Mouse (Mus musculus): ENCODE results near the gene Mt3. TPM values are rescaled to one million over a fixed set of nuclear protein-coding genes. Genes with fewer than 3 reads are reported as not detected.
A peak's percentile ranks its signal among the peaks of the same experiment; 100 is the strongest.

The Mt3 gene
- polyA plus RNA-seq, 1 experiment from 2014 or later, result 5.7 TPM

DNA sequence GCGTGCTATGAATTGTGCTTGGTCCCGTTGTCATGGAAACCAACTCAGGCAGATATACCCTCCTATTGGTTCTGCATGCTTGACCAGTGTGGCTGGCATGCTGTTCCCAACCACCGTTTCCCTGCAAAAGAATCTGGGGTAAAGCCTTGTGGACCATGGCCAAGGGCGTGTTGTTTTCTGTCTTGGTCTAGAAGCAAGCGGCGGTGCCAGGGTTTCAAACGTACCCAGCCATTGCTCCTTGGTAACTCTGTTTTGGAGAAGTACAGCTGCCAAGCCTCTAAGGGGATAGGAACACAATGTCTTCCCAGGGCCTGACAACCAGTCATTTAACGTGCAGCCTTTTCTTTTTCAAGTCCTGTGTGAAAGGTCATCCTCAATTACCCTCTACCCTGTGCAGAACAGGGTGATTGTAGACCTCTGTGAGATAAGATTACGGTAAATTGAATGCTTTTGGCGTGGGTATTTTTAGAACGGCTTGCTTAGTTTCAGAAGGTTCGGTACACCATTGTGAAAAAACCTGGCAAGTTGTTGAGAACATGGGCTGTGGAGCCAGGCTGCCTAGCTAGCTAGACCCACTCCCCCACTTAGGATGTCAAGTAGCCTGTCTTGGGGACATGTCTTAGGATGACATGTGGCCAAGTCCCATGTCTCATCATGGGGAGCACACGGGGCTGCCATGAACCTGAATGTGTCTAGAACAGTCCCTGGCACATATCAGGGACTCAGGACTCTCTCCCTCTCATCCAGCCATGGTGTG lies 37.0 kb downstream of the Mt3 start:
- no peaks in the 10 kb centered on the region for H3K36me3 ChIP-seq

DNA sequence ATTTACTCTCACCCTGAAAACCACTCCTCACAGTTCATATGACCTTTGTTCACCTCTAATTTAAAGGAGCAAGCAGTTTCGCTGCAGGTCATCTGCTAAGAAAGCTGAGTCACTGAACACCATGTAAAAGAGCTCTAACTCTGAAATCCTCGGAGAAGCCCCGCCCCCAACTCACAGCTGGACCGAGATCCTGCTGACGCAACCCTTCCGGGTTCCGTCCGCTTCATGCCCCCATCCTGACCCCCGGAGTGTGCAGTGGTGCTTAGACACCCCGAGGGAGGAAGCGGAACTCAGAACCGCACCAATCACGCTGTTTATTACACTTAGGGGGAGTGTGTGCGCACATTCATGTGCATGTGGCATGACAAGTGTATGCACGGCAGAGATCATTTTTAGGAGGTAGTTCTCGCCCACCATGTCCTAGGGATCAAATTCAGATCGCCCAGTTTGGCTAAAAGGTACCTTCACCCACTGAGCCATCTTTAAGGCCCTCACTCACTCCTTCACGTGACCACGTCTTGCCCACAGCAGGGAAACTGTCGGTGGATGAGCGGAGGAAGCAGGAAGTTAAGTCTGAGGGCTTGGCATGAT lies 38.8 kb downstream of the Mt3 start:
- WGBS, result 23% methylated on average over 21 of the region's 21 CpGs
- no peak overlapping the region for H3K27ac ChIP-seq
- peaks cover 20% of the 10 kb centered on the region for H3K4me1 ChIP-seq
- H3K36me3 ChIP-seq, result no peaks in the 10 kb centered on the region
- no peaks in the 10 kb centered on the region for H3K9me3 ChIP-seq
- peak overlapping the region; percentile 51 for H3K4me2 ChIP-seq (replicated peaks)
- no peak for ATAC-seq (ENCODE audit: insufficient number of reproducible peaks, insufficient read depth, low FRiP score, low TSS enrichment)
- H3K4me3 ChIP-seq, result peak overlapping the region; percentile 31
- H3K9ac ChIP-seq, result 0 out of 2 replicates have a peak overlapping the region, but pooled peaks have one; percentile 19
- H3K27me3 ChIP-seq, result peaks cover 17% of the 10 kb centered on the region

More for the DNA sequence above, 37.0 kb downstream of the Mt3 start:
- Histone ChIP-seq H3K27me3 (peaks cover 31% of the 10 kb centered on the region), H3K9ac (no peak overlapping the region), H3K4me1 (peaks cover 20% of the 10 kb centered on the region), H3K4me3 (no peak overlapping the region), H3K27ac (no peak overlapping the region), H3K9me3 (no peaks in the 10 kb centered on the region), H3K4me2 (replicated peaks) (no peak overlapping the region)
- 65% methylated on average over 13 of the region's 13 CpGs for WGBS
- no peak for ATAC-seq (ENCODE audit: insufficient number of reproducible peaks, insufficient read depth, low FRiP score, low TSS enrichment)

DNA sequence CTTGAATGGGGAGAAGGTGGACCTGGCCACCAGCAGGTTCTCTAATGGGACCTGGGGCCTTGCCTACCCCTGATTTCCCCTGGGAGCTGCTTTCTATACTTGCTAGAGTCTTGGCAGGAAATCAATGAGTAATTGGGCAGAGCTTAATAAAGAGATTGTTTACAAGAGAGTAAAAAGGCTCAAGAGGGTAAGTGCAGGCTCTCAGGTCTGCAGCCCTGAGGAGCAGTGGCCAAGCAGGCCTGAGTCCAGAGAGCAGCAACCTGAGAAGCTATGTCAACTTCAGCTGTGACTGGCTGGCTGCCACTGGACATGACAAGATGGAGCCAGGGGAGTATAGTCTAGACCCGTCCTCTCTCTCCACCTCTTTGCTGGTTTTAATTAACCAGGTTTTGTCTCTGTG lies 40.5 kb downstream of the Mt3 start:
- Histone ChIP-seq H3K27ac (no peak overlapping the region), H3K9me3 (no peaks in the 10 kb centered on the region), H3K4me1 (peaks cover 8% of the 10 kb centered on the region; the same call in 1 of the 2 replicates), H3K9ac (no peak overlapping the region), H3K4me3 (no peak overlapping the region), H3K27me3 (no peaks in the 10 kb centered on the region), H3K36me3 (no peaks in the 10 kb centered on the region), H3K4me2 (replicated peaks) (no peak overlapping the region)
- 27% methylated on average over 1 of the region's 1 CpGs for WGBS
- no peak for ATAC-seq (ENCODE audit: insufficient number of reproducible peaks, insufficient read depth, low FRiP score, low TSS enrichment)

DNA sequence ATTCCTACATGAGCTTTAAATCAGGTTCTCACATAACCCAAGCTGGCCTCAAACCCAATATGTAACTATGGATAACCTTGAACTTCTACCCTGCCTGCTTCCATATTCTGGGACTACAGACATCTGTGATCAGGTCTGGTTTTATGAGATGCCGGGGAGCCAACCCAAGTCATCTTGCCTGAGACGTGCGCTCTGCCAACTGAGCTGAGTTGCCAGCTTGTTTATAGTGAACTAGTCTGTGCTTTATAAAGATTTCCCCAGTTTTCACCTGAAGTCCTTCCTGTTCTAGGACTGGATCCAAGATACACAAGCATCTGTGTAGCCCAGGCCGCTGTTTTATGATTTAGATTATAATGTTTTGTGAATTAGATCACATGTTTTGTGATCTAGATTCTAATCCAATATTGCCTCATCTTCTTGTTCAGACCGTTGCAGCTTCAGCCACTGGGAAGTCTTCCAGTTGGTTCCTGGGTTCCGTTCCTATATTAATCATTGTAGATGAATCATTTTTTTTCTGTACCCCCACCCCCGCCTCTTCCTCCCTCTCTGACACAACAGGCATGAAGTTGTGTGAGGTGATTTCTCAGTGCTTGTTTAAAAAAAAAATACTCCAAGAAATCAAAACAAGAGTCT lies 42.3 kb downstream of the Mt3 start:
- Histone ChIP-seq H3K4me2 (replicated peaks) (no peak overlapping the region), H3K27ac (no peak overlapping the region), H3K36me3 (no peaks in the 10 kb centered on the region), H3K4me3 (no peak overlapping the region), H3K27me3 (no peaks in the 10 kb centered on the region), H3K4me1 (peaks cover 8% of the 10 kb centered on the region; the same call in 1 of the 2 replicates), H3K9ac (no peak overlapping the region), H3K9me3 (no peaks in the 10 kb centered on the region)
- no peak for ATAC-seq (ENCODE audit: insufficient number of reproducible peaks, insufficient read depth, low FRiP score, low TSS enrichment)
- 91% methylated on average over 7 of the region's 7 CpGs for WGBS

DNA sequence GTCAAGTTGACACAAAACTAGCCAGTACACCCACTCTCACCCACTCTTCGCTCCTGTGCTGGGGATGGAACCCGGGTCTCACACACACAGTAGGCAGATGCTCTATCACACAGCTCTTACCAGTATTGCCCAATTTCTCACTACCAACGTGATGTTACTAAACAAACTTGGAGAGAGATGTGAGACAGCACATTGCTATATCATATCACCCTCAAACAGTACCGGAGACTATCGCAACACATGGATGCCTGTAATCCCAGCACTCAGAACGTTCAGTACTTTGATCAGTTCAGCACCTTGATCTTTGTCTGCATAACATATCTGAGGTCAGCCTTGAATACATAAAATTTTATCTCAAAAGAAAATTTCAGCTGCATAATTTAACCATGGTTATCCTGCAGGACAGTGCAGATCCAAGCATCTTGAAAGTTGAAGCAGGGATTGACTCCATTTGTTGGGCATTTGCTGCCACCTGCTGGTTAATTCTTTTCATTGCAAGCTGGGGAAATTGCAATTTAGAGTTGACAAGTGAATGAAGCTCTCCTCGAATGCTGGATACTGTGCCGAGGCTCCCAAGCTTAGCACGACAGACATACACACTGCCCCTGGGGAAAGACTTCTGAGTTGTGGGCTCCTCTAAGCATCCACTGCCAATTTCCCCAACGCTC lies 46.9 kb downstream of the Mt3 start:
- Histone ChIP-seq H3K9ac (no peak overlapping the region), H3K27ac (no peak overlapping the region), H3K4me2 (replicated peaks) (0 out of 2 replicates have a peak overlapping the region, but pooled peaks have one; percentile 21), H3K4me1 (no peaks in the 10 kb centered on the region; the same call in 1 of the 2 replicates), H3K27me3 (peaks cover 2% of the 10 kb centered on the region; the same call in 1 of the 2 replicates), H3K36me3 (no peaks in the 10 kb centered on the region), H3K9me3 (no peaks in the 10 kb centered on the region), H3K4me3 (no peak overlapping the region)
- 46% methylated on average over 10 of the region's 10 CpGs for WGBS
- no peak for ATAC-seq (ENCODE audit: insufficient number of reproducible peaks, insufficient read depth, low FRiP score, low TSS enrichment)

Other genes with a start within 250 kb of the Mt3 start
- gene Amfr, start 139.8 kb upstream of the Mt3 start, polyA plus RNA-seq (2016; fragmentation: Nextera tagmentation; extraction: Ambion mirVana), result 58.0 and 60.1 TPM in 2 replicates
- 124 and 140 TPM in 2 replicates for gene Nudt21, start 115.6 kb upstream of the Mt3 start, polyA plus RNA-seq (2016; fragmentation: Nextera tagmentation; extraction: Ambion mirVana)
- gene Ogfod1, start 115.4 kb upstream of the Mt3 start, polyA plus RNA-seq (2016; fragmentation: Nextera tagmentation; extraction: Ambion mirVana), result 14.4 and 15.6 TPM in 2 replicates
- gene Bbs2, start 53.7 kb upstream of the Mt3 start, polyA plus RNA-seq (2016; fragmentation: Nextera tagmentation; extraction: Ambion mirVana), result 15.9 and 17.1 TPM in 2 replicates
- not detected in 2 replicates for gene Mt4, start 15.4 kb upstream of the Mt3 start, polyA plus RNA-seq (2016; fragmentation: Nextera tagmentation; extraction: Ambion mirVana)
- gene Mt2, start 20.1 kb downstream of the Mt3 start, polyA plus RNA-seq (2016; fragmentation: Nextera tagmentation; extraction: Ambion mirVana), result 28.6 and 37.7 TPM in 2 replicates
- gene Mt1, start 26.5 kb downstream of the Mt3 start, polyA plus RNA-seq (2016; fragmentation: Nextera tagmentation; extraction: Ambion mirVana), result 73.2 and 73.3 TPM in 2 replicates
- gene Nup93, start 62.0 kb downstream of the Mt3 start, polyA plus RNA-seq (2016; fragmentation: Nextera tagmentation; extraction: Ambion mirVana), result 110 TPM in 2 replicates
- 0.12 TPM in 1 of 2 replicates, not detected in the other for gene Slc12a3, start 176.6 kb downstream of the Mt3 start, polyA plus RNA-seq (2016; fragmentation: Nextera tagmentation; extraction: Ambion mirVana)
- 58.3 and 58.4 TPM in 2 replicates for gene Herpud1, start 233.8 kb downstream of the Mt3 start, polyA plus RNA-seq (2016; fragmentation: Nextera tagmentation; extraction: Ambion mirVana)